Mouse (Mus musculus) left cerebral cortex, postnatal 10 days (tissue): ENCODE data around the gene Nfix. TPM values are rescaled to one million over a fixed set of nuclear protein-coding genes. Genes with fewer than 3 reads are reported as not detected.
A peak's percentile ranks its signal among the peaks of the same experiment; 100 is the strongest.

Experiments used
- DNase-seq, 2 experiments: peaks; one replicate each; pipeline ENCODE4 v3.0.0; 2021 to 2022; ENCODE audit warnings: low spot score in 2 of 2, mixed read lengths in 1 of 2; ENCODE audit errors: extremely low spot score in 1 of 2
- intact Hi-C: fragments of 180-260 bp; cut with DNase I; formaldehyde crosslinking; loops from one replicate; pipeline ENCODE4 v1.15.1; 2025
- total RNA-seq, 2 experiments: library from RNA; stranded (reverse); gene quantifications; 2 replicates each; pipeline ENCODE4 v1.2.3; 2021

Gene Nfix
- total RNA-seq, 2 experiments from 2014 or later: 397 to 441 TPM

DNA sequence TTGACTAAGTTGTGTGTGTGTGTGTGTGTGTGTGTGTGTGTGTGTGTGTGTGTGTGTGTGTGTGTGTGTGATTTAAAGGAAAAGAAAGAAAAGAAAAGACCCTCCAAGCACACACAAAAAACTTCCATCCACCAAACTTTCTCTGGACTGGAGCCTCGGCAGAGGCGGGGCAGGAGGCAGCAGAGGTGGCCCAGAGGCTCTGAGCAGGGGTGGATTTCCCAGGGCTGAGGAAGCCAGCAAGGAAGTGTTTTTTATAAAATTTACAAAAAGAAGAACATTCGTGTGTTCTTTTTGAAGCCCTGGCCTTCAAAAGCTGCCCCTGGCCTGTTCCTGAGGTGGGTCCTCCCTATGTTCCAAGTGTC is 87.4 kb downstream of the Nfix start:
- intact Hi-C loops: no loop called here
- no peak for DNase-seq

DNA sequence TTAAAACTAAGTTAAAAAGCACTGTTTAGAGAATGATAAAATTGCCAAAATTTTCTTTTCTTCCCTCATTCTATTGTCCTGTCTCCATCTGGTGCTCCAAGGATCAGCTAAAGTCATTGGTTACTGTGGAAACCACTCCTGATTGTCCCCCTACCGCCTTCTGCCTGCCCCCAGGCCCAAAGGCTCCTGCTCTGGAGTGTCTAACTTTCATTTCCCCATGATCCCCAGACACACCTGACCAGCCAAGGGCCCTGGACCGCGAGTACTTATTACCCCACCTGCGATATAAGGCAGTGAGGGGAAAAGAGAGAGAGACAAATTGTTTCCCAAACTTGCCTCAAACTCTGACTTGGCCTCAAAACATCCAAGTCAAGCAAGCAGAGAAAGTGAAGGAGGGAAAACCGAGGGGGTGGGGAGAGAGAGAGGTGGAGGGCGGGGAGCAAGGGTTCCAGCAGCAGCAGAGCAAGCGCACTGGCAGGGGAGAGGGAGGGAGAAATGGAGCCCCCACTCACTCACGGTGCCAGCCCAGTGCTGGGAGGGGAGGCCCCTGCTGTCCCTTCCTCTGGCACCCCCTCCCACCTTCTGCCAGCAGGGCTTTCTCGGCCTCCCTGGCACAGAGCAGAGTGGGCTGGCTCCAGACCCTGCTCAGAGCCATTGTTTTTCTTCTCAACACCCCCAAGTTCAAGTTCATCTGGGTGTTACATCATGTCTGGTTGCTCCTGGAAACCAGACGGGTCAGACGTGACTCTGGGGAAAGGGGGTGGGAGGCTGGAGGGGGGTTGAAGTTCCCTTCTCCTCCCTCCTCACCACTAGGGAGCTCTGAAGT is 88.0 kb downstream of the Nfix start:
- peak in 1 of 2 experiments; percentile 70 for DNase-seq
- intact Hi-C loops: no loop called here

DNA sequence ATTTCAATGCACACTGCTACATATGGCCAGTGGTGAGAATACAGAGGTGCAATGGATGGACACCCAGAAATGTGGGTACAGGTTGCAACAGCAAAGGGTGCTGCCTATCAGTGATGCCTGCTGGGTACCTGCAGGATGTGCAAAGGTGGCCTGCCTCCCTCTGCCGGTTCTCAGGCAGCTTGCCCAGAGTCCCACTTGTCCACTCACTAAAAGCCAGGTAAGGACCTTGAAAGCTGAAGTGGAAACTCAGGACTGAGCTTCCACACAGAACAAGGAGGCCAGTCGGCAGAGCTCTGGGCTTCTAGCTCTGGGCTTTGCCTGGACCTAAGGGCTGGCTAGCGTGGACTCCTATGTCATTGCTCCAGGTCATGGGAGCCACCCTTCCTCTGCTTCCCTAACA is 88.8 kb downstream of the Nfix start:
- intact Hi-C loops: no loop called here
- DNase-seq: no peak

DNA sequence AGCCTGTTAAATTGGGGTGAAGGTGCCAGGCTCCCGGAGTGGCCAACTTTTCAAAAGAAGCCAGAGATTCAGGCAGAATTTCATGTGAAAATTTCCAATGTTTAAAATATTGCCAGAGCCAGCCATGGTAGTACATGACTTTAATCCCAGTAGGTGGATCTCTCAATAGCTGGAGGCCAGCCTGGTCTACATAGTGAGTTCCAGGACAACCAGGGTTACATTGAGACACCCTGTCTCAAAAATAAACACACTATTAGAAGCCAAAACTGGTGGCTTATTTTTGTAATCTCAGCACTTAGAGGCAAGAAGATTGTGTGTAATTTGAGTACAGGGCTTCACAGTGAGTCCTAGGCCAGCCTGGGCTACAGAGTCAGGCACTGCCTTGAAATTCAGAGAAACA is 90.2 kb downstream of the Nfix start:
- DNase-seq: no peak
- intact Hi-C loops: loop anchor here (2.0 kb wide), 1 partner anchor 103 kb away; no protein-coding TSS in a partner anchor

DNA sequence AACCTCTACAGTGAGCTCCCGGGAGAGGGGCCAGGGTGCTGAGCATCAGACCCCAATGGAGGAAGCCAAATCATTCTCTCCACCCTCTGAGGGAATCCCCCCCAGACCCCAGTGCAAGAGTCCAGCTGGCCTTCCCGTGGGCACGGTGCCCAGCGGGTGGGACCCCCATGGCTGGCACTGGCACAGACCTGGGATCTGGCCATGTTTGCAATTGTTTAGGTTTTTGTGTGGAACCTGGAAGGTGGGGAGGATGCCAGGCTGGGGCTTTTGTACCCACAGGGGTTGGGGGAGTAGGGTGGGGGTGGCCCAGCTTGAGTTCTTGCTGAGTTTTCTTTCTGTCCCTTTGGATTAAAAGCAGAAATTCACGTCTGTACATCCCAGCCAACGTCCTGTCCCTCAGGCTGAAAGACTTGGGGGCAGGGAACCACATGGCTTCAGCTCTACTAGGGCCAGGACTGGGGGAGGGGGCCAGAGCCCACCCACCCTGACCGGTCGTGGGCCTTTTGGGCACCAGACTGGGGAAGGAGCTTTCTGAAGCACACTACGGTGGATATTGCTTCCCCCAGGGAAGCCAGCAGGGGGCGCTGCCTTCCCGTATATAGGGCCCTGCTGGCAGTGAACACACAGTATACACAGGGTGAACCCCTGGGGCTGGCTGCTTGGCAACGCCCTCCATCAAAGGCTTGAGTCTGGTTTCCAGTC is 91.2 kb downstream of the Nfix start:
- intact Hi-C loops: loop anchor here (2.0 kb wide), 1 partner anchor 104 kb away; no protein-coding TSS in a partner anchor
- peak; percentile 83 to 92 for DNase-seq

DNA sequence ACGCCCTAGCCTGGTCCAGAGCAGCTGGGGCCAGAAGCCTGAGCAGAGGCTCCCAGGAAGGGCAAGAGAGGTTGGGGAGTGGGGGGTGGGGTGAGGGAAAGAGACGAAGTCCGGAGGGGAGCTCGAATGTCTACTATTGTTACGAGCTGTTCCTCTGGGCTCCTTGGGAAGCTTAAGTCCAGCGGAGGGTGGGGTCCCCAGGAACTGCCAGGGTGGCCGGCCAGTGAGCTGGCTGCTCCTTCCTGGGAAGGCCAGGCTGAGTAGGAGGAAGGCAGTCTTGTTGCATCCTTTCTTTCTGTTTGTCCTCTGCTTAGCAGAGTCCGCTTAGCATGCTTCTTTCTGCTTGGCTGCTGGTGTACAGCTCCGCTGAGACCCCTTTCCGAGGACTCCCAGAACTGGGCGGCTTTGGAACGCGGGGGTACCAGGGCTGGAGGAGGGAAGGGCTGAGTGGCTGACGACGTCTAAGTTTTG is 92.0 kb downstream of the Nfix start:
- DNase-seq: peak in 1 of 2 experiments; percentile 35
- intact Hi-C loops: loop anchor here (2.0 kb wide), 1 partner anchor 105 kb away; no protein-coding TSS in a partner anchor

DNA sequence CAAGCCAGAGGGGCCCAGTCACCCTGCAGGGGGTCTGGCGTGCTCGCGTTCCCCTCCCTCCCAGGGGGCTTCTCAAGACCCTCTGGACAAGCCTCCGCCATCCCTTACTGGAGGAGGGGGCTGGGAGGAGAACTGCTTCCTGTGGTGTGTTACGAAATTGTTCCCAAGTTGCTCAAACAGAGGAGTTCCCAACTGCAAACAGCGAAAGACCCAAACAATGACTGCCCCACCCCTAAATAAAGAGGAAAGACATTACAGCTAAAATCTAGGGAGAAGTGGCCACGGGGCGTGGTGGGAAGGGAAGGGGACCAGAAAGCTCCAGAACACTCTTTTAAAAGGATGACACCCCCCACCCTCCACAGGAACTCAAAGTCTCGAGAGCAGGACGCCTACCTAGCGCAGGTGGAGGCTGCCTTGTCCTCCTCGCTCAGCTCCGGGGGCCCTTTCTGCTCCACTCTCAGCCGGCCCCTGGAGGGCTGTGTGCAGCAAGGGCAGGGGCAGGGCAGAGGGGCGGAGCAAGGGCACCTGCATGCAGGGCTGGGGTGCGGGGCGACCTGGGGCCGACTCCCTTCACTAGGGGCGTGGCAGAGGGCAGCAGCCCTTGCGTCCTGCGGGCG is 92.8 kb downstream of the Nfix start:
- intact Hi-C loops: no loop called here
- DNase-seq: peak in 1 of 2 experiments; percentile 75

DNA sequence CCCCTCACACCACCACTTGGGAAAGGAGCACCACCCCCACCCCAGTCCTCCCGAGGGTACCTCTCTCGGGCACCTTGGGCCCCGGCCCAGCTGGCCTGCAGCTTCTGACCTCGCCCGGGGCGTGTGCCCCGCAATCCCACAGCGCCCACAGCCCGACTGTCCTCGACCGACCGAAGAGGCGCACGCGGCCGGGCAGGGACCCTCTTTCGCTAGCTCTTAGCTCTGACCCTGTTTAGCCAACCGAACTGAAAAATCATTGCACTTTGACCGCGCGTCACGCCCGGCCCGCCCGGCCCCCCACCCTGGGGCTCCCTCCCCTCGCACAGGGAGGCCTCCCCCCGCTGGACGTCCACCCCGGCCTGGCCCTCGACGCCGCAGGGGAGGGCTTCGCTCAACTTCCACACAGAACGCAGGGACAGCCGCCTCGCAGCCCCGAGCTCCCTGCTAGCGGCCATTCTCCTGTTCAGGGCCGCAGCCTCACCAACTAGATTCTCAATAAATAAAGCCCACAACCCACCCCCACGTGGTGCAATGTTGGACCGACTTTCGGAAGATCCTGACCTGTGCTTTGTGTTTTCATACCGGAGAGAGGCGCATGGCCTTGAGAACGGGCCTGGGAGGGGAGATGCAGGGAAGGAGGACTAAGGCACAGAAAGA is 93.4 kb downstream of the Nfix start:
- DNase-seq: peak in 1 of 2 experiments; percentile 61
- intact Hi-C loops: no loop called here

DNA sequence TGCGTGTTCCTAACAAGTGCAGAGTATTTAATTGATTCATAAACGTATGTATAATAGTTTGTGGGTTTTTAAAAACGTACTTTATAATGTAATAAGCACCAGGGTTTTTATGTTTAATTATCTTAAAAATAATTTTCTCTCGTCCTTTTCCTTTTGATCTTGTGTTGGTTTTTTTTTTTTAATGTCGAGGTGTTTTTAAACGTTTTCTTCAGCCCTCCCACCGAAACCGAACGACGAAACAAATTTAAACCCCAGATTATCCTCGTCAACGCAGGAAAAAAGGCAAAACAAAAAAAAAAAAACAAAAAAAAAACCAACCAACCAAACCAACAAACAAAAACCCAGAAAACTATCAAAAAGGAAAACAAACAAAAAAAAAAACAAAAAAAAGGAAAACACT is 94.2 kb downstream of the Nfix start:
- intact Hi-C loops: no loop called here
- DNase-seq: no peak

DNA sequence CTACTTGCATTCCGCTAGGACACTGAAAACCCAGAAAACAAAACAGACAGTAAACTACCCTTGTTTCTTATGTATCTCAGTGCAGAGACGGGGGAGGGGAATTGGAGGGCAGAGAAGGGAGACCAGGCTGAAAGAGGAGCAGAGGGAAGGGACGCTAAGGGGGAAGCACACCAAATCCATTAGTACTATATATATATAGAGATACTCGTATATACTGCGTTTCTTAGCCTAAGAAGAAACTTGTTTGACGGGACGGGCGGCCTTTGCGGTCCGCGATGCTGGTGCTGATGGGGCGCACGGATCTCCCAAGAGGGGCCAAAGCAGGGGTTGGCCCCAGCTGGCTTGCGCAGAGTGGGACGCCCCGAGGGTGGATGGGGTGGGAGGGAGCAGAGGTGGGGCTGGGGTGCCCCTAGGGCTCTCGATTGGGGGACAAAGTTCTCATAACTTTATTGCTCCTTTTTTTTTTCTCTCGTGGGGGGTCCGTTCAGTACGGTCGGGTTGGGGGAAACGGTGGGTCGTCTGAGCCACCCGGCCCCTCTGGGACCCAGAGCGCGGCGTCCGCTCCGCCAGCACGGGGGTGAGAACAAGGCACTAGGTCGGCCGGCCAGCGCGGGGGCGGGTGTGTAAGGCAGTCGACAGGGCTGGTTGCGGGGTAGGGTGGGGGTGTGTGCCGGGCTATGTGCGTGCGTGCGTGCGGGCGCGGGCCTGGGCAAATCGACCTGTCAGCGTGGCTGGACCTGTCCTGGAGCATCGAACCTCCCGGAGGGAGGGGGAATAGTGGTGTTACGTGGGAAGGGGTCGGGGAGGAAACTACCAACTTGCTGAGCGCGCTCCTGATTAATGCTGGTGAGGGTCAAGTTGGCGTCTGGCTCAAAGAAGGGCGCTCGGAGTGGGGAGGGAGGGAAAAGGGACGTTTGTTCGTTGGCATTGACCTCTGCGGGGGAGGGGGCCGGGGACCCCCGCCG is 95.0 kb downstream of the Nfix start:
- intact Hi-C loops: no loop called here
- peak in 1 of 2 experiments; percentile 74 for DNase-seq

DNA sequence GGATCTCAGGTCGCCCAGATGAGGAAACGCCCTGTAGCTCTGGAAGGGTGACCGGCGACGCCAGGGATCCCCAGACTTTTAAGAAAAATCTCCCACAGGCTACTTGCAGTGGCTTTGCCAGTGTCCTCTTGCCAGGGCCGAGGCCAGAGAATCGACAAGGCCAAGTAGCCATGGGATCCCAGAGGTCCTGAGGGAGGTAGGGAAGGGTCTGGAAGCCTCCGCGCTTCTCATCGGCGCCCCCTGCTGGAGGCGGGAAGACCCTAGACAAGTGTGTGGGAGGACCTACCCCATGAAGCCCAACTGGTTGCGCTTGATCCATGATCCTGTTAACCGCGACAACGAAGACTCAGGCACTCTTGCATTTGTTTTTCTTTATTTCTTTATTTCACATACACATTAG is 95.8 kb downstream of the Nfix start:
- intact Hi-C loops: no loop called here
- DNase-seq: peak in 1 of 2 experiments; percentile 90

DNA sequence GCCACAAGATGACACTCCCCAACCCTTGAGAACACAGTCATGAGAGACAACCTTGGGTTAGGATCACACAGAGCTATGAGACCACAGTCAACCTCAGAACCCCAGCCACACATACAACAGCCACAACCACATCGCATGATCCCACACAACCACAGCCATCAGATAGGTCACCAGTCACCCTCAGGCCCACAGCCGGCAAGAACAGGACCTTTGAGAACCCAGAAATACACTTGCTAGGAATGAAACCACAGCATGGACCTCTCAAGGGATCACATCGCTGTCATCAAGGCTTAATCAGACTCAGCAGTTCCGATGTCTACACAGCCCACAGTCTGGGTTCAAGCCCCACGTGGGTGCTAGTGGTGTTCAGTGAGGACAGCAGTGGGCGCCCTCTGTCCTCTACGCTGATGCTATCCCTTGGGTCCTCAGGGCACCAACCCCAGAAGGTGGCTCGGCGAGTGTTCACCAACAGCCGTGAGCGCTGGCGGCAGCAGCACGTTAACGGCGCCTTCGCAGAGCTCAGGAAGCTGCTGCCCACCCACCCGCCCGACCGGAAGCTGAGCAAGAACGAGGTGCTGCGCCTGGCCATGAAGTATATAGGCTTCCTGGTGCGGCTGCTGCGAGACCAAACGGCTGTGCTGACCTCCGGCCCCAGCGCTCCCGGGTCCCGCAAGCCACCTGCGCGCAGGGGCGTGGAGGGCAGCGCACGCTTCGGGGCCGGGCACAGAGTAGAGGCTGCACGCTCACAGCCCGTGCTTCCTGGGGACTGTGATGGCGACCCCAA is 96.5 kb downstream of the Nfix start:
- peak in 1 of 2 experiments; percentile 55 for DNase-seq
- intact Hi-C loops: no loop called here

DNA sequence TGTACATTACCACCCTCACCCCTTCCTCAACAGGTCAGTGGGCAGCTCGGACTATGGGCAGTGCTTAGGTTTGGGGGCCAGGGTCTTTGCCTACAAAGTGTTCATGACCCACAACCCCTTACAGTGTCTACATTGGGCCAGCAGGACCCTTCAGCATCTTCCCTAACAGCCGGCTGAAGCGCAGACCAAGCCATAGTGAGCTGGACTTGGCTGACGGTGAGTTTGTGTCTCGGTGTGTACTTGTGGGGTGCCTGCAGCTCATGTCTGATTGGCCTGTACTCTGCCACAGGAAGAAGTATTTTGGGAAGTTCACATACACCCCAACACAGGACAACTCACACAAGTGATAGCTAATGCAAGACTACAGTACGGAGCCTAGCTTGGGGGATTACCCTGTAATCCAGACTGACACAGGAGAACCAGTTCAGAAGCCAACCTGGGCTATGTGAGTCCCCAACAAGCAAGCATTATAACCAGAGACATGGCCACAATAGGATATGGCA is 97.1 kb downstream of the Nfix start:
- intact Hi-C loops: no loop called here
- no peak for DNase-seq

DNA sequence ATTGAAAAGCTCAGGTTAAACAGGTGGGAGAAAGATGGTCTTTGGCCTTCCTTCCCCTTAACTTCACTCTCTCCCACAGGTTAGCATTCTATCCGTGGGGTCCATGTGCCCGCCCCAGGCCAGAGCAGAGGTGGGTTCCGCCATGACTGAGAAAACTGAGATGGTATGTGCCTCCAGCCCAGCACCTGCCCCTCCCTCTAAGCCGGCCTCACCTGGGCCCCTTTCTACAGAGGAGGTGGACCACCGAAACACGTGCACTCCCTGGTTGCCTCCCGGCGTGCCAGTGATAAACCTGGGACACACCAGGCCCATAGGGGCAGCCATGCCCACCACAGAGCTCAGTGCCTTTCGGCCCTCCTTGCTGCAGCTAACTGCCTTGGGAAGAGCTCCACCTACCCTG is 97.6 kb downstream of the Nfix start:
- peak in 1 of 2 experiments; percentile 32 for DNase-seq
- intact Hi-C loops: no loop called here

DNA sequence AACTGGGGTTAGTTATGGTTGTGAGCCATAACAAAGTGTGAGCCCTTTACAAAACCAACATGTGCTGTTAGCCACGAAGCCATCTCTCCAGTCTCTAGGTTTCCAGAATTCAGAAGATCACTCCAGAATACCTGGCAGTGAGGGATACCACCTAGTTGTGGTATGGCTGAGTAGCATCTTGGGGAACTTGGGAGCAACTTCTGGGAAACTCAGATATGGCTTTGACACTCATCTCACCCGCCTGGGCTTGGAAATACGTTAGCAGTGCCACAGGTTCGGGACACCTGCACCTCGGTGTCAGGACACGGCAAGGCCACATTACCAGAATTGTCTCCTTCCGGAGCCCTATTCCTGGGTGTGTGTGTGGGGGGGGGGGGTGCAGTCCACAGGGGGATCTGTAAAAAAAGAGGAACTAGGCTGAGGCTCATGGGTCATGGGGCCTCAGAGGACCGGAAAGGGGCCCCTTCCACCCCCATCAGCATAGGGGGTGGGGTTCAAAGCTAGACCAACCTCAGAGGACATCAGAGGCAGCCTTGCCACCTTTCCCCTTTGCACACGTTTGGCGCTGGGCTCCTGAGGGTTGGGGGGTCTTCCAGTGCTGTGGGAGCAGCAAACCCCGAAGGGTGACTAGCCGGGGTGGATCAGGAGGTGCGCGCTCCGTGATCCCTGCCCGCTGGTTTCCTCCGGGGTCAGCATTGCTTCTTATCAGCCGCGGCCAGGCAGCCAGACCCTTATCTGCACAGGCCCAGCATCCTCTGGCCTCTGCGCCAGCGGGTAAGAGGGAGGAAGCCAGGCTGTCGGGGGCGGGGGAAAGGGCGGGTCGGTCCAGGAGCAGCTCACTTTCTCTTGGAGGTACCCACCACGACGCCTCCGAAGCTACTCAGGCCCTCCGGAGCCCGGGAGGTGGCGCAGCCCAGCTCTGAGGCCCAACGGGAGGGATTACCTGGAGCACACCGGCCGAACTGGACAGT is 98.9 kb downstream of the Nfix start, which contains the start of gene Lyl1:
Lyl1 (plus strand) TSS at position 517 of the 971 bp plus-strand sequence.
- intact Hi-C loops: no loop called here
- DNase-seq: peak in 1 of 2 experiments; percentile 88

DNA sequence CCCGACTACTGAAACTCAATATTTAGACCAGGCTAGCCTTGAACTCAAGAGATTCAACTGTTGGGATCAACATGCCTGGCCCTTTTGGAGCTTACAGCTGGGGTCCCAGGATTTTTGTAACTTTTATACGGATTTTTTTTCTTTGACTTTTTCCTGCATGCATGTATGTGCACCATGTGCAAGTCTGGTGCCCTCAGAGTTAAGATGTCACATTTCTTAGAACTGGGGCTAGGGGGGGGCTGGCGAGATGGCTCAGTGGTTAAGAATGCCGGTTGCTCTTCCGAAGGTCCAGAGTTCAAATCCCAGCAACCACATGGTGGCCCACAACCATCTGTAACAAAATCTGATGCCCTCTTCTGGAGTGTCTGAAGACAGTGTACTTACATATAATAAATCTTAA is 99.6 kb downstream of the Nfix start:
- DNase-seq: peak in 1 of 2 experiments; percentile 26
- intact Hi-C loops: no loop called here
